Mouse (Mus musculus) left cerebral cortex, postnatal 4 days (tissue): Measurements from ENCODE around the gene Ralgapa2. TPM values are rescaled to one million over a fixed set of nuclear protein-coding genes. Genes with fewer than 3 reads are reported as not detected.
A peak's percentile ranks its signal among the peaks of the same experiment; 100 is the strongest.

Experiments used
- DNase-seq: peaks from one replicate; pipeline ENCODE4 v3.0.0-alpha.2; 2022
- intact Hi-C: fragments of 180-260 bp; cut with DNase I; formaldehyde crosslinking; loops from one replicate; pipeline ENCODE4 v1.15.1; 2025
- total RNA-seq, 2 experiments: library from RNA; stranded (reverse); gene quantifications; 2 replicates each; pipeline ENCODE4 v1.2.3; 2021

The Ralgapa2 gene
- total RNA-seq, 2 experiments from 2014 or later, result 42.1 to 42.5 TPM

DNA sequence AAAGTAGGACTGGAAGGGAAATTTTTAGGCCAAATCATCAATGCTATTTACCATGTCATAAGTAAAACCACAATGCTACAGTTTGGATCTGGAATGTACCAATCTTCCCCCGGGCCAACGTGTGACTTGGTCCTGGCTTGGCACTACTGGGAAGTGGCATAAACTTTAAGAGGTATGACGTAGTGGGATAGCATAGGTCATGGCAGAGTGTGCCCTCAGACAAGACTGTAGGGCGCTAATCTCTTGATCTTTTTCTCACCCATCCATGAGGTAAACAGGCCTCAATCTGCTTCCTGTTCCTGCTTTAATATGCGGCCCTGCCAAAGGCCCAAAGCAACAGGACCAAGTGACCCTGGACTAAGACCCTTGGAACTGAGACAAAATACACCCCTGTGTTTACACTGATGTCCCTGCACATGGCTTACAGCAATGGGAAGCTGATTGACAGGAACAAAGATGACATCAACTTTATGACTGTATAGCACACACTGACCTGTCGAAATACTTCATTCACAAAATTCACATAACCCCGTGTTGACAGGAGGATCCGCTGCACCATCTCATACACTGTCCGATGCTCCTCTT, 68.8 kb downstream of the Ralgapa2 start:
- DNase-seq, result no peak
- intact Hi-C loops, result no loop called here

DNA sequence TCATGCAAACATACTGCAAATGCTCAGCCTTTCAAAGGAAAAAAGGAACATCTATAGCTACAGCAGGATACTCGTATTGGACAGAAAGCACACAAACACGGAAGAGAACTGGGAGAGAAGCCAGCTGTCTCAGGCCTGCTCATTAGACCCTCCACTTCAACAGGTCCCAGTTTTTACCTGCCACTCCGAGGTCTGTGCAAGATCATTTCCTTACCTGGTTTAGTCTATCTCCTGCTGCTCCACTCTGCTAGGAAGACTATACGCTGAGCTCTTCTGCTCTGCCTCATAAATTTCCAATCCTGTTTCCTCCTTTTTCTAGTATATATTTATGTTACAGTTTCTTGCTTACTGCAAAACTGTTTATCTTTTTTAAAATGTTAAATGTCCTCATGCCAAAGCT, 70.4 kb downstream of the Ralgapa2 start:
- DNase-seq, result no peak

DNA sequence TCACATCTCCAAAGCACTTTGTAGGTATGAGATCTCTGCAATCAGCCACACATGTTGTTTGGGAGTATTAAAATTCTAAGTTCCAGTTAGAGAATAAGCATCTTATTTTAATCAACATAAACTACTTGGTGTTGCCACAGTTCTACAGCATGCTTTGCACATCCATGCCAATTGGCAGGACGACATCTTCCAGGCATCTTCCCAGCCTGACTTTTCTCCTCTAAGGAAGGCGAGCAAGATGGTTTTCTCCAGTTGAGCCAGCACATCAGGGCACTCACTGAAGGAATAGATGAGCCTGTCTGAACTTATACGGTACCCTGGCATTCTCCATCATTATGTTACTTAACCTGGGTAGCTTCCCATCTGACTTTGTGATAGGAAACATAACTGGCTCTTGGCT, 83.4 kb downstream of the Ralgapa2 start:
- intact Hi-C loops, result no loop called here
- peak; percentile 38 for DNase-seq

More for the DNA sequence above, 70.4 kb downstream of the Ralgapa2 start:
- intact Hi-C loops, result no loop called here

DNA sequence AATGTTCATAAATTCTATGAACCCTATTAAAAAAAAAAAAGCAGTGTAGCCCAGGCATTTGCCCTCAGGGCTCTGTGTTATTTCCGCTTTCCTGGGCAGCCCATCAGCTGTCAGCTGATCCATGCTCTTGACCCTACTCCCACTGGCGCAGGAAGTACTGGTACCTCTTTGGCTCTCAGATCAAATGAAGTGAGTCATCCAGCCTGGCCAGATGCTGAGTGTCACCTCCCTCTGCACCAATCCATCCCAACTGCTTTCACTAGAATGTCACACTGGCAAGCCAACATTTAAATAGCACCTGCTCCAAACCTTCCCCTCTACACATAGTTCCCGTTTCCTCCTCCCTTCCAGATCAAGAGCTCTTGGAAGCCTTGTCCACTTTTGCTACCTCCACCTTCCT, 84.8 kb downstream of the Ralgapa2 start:
- intact Hi-C loops, result no loop called here
- DNase-seq, result no peak

DNA sequence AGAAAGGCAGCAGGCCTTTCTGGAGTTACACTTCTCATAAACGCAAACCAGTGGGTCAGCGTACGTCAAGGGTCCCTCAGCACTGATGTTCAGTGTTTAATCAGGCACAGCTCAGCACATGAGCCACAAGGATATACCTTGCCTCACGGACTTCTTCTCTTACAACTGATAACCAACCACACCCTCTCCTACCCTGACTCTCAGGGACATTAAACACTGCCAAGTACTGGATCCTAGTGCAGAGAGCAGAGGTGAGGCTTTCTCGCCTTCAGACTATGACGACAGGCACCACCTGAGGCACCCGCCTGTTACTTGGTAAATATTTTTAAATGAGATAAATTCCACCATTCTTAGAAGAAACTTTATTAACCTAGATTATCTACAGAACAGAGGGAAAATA, 85.8 kb downstream of the Ralgapa2 start:
- intact Hi-C loops, result no loop called here
- DNase-seq, result no peak

DNA sequence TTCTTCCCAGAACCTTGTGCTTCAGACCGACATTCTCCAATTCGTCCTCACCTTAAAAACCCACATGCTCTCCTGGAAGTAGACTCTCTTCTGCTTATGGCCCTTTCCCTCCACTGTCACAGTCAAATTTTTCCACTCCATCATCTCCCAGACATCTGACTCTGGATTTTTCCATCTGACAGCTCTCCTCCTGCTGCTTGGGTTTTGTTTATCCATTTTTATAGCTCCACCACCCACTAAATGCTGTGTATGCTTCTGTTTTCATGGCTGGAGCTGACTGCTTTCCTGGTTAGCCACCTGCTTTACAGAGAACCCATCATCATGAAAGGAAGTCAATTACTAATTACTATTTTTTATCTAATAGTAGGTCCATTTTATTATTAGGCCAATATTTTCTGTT, 86.9 kb downstream of the Ralgapa2 start:
- DNase-seq, result no peak
- intact Hi-C loops, result no loop called here

DNA sequence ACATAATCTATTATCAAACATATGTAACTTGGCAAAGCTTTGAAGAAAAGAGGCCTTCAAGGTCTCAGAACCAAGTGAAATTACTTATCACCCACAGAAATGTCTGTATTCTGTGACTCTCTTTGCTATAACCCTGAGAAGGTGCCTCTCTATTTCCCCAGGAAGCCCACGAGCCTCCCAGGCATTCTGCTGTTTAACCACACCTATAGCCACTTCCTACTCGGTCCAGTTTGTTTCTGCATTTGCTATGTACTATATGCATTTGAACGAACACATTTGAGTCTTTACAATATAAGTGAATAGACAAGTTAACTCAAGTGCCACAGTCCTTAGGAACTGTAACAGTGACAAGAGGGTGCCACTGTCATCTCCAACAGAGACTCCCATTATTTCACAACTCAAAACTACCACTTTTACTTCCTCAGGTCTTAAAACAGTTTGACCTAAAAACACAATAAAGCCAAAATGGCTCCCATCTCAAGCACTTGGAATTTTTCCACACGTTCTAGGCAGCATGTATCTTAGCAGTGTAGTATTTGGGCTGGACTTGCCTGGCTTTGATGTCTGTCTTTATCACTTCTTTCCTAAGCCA, 88.3 kb downstream of the Ralgapa2 start:
- intact Hi-C loops, result no loop called here

DNA sequence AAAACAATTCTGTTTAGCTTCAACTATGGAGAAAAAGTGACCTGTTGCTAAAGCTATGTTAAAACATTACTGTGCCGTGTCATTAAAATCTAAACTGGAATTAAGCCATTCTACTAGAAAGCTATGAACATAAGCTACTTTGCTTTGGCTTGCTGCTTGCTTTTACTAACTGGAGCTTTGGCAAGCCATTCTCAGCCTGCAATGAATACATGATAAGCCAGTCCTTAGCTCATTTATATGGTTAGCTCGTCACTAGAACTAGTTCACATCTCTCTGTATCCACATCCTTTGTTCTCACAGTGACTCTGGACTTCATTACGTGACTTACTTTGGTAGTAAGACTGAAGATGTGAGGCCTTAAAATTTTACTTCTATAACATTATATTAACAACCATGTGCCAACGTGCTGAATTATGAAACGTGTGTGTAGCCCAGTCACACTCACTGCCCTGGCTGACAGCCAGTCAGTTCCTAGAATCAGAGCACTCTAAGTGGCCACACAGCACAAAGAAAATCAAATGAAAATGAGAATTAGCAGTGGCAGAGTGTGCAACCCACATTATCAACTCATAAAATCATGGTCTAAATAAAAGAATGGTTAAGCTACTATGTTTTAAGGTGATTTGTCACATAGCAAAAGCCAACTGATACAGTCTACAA, 89.0 kb downstream of the Ralgapa2 start:
- no peak for DNase-seq
- intact Hi-C loops, result no loop called here

More for the DNA sequence above, 88.3 kb downstream of the Ralgapa2 start:
- no peak for DNase-seq

DNA sequence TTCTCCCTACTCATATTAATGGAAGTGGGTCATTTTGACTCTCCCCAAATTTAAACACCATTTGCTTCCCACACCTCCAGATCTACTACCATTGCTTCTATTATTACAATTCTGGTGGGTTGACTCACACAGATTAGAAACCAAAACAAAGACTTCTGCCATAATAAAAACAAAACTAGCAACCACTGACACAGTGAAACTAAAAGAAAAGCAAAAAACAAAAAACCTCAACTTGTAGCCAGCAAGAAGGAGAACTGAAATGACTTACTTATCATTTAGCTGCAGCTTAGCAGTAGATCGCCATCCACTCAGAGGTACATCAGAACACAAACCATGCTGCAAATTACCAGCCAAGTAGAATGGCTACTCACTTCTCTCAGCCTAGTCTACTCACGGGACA, 95.9 kb downstream of the Ralgapa2 start:
- intact Hi-C loops, result no loop called here
- no peak for DNase-seq

DNA sequence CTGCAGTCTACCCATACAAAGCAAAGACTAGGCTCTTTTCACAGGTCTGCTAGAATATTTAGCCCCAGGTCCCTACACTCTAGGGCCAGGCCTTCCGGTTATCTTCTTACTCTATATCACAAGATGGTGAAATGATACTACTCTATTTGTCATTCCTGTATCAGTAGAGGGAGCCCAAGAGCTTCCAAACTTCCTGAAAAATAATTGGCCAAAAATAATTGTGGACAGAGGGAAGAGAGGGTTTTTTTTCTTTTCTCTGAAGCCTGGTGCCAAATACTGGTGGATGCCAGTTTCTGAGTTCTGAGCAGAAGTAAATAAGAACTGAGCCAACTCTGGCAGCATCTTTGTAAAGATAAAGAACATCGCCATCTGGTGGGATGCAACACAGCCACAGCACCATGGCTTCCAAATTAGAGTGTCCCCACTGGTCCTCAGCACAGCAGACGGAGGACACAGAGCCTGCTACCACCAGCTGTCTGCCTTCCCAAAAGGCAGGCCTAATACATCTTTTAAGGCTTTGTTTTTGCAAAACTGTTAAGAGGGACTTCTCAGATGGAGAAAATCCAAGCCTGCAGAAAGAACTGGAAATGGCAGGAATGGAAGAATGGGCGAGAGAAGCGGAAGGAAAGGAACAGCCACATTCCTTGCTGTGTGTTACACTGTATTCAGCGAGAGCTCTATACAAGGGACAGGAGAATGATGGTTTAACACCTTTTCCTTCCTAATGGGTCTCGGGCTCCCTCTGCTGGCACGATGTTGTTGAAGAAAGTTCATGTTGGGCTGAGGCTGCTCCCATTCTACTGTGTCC, 97.5 kb downstream of the Ralgapa2 start:
- intact Hi-C loops, result loop anchor here (2.0 kb wide), 1 partner anchor 456 kb away; no protein-coding TSS in a partner anchor
- DNase-seq, result peak; percentile 93

DNA sequence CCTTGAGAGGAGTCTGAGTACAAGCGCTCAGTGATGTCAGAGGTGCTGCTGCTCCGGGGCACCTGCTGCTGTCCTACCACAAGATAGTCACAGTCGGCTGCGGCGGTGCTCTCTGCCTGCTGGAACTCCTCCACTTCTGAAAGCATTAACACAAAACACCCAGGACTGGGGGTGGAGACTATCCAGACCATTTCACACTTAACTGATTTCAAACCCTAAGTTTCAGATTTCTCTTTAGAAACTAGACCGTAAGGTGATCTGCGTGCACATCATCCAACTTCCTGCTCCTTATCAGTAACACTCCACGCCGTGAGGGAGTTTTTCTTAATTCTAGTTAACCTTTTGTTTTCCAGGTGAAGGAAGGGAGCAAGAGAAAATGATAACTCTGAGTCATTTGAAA, 99.4 kb downstream of the Ralgapa2 start:
- no peak for DNase-seq
- intact Hi-C loops, result no loop called here

DNA sequence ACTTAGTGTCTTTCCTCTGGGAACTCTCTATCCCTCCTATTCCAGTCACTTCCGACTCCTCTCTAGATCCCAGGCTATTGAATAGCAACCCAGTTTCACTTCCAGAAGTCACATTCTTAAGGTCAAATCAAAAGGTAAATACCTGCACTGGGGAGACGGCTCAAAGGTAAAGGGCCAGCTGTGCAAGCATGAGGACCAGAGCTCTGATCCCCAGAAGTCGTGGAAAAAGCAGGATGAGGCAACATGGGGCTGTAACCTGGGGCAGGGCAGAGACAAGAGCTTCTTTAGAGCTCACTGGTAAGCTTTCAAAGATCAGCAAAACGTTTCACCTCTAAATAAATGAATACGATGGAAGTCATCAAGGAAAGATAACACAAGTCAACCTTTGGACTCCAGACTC, 100.2 kb downstream of the Ralgapa2 start:
- intact Hi-C loops, result no loop called here
- DNase-seq, result no peak

DNA sequence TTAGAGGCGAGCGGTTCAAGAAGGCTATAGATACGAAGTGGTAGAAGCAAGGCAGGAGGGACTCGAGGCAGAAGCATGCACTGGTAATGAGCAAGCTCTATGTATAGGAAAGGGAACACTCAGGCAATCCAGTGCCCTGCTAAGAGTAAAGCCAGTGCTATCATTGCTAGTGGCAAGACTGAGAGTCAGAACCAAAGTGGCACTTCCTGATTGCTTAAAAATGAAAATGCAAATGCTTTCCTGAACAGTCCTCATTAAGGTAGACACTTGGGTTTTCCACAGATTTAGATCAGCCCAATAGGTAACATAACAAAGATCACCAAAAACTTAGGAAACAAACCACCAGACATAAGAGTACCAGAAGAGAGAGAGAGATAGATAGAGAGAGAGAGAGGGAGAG, 105.1 kb downstream of the Ralgapa2 start:
- no peak for DNase-seq
- intact Hi-C loops, result no loop called here

DNA sequence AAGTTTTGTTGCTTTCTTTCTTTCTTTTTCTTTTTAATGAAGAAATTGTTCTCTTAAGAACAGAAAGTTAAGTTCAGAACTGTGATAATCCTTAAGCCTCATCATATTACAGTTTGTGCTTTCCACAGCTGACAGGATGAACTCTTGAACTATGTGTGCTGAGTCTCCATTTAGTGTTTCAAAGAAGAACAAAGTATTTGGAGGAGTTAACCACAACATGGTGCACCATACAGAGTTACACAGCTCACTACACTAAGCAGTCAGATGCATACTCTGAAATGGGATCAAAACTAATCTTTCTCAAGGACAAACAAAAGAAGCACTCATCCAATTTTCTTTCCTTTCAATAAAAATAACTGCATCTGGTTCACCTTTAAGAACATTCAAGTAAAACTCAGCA, 110.6 kb downstream of the Ralgapa2 start:
- intact Hi-C loops, result no loop called here
- no peak for DNase-seq

DNA sequence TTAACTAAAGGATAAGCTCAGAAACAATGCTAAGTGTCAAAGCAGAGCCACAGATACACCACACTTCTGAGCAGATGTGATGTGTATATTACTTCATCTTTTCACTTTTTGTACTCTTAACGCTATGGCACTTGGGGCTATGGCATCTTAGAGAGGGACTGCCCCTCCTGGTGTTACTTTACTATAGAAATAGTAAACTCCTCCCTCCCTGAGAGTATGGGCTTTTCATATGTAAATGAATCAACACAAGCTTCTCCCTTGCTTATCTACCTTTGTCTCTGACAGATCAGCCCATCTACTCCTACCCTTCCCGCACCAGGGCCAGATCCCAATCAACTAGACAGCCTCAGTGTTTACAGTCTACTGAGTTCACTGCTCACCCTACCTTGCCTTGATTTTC, 111.4 kb downstream of the Ralgapa2 start:
- no peak for DNase-seq
- intact Hi-C loops, result no loop called here

DNA sequence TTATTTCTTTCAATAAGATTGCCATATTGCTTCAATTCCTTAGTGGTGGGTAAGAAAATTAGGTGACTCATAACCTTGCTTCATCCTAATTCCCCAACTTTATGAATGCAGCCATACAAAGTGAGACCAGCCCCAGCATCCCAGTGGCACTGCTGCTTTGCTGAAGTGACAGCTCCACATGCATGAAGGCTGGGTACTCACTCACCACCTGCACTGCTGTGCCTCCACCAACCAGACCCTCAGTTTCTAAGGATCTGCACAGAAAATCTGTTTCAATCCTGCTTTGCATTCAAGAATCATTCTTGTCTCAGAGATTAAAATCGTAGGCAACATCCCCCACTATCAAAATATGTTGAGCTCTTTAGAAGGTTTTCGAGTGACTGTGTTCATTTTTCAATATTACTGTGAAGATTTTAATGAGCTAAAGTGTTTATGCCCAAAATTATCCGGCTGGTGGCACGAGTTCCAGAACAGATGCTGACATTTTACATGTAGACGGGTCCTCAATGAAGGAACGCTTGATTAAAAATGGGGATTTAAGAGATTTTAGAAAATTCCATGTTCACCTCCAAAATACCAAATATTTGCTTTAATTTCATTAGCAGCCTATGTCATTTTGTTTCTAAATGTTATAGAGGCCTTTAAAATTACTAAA, 113.8 kb downstream of the Ralgapa2 start:
- intact Hi-C loops, result no loop called here
- no peak for DNase-seq

DNA sequence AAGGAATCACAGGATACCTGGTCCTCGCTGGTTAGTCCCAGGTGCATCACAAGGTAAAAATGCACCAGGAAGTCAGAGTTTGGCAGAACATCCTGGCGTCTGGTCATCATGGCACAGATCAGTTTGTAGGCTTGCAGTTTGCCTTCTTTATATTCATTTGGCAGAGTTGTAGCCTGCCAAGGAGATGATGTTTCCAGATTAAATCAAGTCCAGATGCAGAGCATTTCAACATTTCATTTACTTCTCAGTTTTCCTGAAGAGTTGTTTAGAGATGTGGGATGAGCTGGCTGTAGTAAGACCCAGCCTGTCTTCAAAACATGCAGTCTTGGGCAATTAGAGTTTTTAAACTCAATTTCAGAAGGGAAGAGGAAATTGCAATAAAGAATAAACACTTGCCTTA, 124.9 kb downstream of the Ralgapa2 start:
- DNase-seq, result no peak
- intact Hi-C loops, result loop anchor here (10.0 kb wide), 1 partner anchor 162 kb away; the partner anchor contains the start of gene Insm1

DNA sequence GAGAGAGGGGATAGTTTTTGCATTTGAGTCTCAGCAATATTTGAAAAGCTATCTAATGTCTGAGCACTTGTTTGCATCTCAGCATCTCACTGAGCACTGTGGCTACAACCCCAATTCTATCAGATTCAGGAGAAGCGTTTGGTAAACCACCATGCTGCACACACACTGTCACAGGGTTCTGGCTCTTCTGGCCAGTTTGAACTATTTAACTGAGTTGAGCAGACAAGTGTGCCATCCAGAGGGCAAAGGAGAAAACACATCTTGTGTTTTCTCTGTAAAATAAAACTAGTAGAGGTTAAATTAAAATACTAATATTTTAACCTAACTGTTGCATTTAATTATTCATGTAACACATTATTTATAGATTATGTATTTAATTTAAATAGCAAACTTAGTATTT, 127.6 kb downstream of the Ralgapa2 start:
- intact Hi-C loops, result loop anchor here (10.0 kb wide), 1 partner anchor 160 kb away; the partner anchor contains the start of gene Insm1

DNA sequence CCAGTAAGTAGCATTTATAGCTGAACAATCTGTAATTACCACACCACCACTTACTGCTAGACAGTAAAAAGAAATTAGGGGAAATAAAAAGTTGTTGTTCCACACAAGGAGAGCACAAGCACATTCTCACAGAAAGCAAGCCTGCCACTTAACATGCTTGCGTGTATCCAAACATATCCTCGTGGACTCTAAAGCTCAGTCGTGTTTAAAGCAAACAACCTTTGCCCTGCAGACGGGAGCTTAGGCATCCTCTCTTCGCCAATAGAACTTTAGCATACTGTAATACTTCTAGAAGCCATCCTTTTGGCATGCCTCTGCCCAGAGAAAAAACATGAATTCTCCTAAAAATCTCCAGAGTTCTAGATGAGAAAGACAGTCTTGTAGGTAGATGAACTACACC, 135.9 kb downstream of the Ralgapa2 start:
- DNase-seq, result no peak
- intact Hi-C loops, result no loop called here

More for the DNA sequence above, 127.6 kb downstream of the Ralgapa2 start:
- DNase-seq, result peak; percentile 18

DNA sequence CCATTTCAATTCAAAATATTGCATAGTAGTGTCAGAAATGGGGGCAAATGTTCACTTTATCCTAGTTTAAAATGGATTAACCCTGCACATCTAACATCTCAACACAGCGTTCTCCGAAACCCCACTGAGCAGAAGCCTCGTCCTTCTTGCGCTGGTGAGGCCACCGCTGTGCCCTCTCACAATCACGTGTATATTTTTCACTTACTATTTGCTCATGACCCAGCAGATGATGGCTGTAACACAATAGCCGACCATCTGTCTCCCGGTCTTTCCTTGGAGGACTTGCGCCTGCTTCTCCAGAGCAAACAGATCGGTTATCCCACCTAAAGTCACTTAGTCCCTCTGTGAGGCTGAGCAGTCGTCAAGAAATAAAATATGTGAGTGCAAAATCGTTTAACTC, 146.0 kb downstream of the Ralgapa2 start:
- intact Hi-C loops, result no loop called here
- DNase-seq, result peak; percentile 63
